Mouse (Mus musculus) thymus, postnatal 14 days (tissue): ENCODE data around the gene Arhgef10l.
"Not testable (repeated sequence)": the region's sequence is repeated elsewhere in the genome, so short reads cannot be mapped to it uniquely, and the experiment has no call there.

Source experiments
- DNase-seq: peaks from one replicate; pipeline ENCODE4 v3.0.0; 2021

Arhgef10l gene

DNA sequence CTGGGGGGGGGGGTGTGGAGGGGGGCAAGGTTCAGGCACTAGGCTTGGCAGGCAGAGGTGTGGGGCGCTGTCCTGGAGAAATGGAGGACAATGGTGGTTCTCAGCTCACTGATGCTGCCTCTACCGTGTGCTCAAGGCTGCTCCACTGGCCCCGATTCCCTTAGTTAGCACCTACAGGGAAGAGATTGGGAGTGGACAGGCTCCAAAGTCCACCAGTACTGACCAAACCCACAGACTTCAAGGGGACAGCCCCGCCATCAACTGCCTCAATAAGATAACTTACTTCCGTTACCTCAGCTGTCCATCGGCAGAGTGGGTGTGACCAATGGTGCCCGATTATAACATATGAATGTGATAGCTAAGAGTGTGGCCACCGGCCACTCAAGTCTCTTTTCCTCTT lies 61.3 kb downstream of the Arhgef10l start:
- DNase-seq = no peak

DNA sequence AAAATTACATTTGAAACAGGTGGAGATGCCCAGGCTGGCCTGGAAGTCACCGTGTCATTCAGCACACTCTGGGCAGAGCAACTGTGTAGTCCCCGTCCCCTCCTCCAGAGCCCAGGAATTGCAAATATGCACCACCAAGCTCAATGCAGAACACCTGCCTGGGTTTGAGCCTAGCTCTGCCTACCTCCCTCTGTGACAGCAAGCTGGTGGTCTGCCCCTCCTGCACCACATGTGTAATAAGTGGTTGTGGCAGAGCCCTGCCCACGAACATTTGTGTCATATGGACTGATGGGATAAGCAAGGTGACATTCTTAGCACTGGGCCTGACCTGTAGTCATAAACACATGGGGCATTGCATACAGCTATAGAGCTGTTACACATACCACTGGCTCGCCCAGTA lies 63.8 kb downstream of the Arhgef10l start:
- DNase-seq = peak; percentile 58

DNA sequence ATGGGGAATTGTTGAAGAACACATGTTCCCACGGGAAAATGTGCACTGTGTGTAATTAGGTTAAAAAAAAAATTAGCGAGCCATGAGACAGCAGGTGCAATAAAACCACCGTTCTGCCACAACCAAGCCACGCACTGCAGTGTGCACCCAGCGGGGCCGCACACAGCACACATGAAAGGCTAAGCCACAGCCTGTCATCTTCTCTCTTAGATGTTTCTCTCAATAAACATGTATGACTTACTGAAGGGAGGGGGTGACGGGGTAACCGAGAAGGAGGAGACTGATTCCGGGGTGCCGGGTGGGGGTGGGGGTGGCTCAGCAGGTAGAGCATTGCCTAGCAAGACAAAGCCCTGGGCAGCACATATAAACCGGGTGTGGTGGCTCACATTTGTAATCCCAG lies 64.7 kb downstream of the Arhgef10l start:
- DNase-seq = peak; percentile 84

DNA sequence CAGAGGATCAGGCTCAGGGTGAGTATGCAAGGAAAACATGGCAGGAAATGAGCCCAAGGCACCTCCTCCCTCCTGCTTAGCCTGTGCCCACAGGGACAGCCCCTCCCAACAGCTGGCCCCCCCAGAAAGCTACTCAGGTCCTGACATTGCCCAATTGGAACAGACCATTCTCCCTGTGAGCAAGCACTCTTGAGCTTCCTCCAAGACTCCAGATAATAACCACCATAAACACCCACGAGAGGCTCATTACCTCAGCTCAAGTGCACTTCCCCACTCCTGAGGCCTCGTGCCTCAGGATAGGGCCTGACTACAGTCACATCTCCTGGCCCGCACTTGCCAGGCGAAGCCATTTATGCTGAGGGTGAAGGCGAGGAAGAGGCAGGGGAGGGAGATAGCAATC lies 67.0 kb downstream of the Arhgef10l start:
- no peak for DNase-seq

DNA sequence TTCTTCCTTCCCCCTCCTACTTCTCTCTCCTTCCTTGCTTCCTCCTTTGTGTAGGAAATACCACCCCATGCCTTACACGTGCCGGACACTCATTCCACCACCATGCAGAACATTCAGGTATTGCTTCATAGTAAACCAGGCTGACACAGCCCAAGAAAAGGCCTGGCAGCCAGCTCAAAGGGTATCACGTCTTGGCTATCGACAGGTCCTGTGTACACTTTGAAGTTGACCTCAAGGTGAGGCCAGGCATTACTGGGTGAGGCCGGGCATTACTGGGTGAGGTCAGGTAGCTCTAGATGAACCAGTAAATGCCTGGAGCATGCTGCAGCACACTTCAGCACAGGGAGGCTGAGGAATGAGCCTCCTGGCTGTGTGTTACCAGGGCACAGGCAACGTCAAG lies 67.9 kb downstream of the Arhgef10l start:
- DNase-seq = no peak

DNA sequence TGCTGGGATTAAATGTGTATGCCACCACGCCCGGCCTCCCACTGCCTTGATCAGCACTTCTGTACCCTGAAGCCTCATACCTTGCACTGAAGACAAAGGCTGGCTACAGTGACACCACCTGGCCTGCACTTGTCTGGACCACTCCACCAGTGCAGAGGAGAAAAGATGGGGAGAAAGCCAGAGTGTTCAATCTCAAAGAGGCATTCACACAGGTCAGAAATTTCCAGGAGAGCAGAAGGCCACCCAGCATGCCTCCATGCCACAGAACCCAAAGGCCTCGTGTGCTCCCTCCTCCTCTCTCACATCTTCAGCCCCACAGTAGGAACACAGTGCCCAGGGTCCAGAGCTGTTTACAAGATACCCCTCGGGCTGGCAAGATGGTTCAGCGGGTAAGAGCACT lies 68.4 kb downstream of the Arhgef10l start:
- no peak for DNase-seq

DNA sequence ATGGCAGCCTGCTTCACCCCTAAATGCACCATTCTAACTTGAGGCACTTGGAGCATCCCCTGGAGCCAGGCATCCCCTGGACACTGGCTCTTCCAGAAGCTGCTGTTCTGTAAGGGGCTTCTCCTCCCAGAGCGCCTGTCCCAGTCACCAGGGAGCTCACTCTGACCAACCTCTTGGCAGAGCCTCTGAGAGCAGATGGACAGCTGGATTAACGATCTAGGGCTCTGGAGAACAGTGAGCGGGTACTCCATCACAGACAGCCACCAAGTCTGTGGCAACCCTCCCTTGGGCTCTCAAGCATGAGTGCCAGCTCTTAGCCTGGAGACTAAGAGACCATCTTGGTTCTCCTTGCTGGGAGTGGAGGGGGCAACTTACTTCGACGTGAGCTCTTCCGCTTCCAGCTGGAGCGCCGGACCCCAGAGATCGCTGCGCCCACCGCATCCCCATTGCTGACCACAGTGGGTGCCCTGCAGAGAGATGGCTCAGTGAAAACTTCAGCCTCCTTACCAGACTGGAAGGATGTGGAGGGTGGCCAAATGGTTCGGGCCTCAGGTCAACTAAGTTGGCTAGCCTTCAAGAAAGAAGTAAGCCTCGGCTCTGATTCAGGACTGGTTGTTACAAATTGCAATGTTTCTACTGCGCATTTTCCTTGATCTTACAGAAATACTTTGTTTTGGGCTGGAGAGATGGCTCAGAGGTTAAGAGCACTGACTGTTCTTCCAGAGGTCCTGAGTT lies 71.9 kb downstream of the Arhgef10l start:
- DNase-seq = no peak

DNA sequence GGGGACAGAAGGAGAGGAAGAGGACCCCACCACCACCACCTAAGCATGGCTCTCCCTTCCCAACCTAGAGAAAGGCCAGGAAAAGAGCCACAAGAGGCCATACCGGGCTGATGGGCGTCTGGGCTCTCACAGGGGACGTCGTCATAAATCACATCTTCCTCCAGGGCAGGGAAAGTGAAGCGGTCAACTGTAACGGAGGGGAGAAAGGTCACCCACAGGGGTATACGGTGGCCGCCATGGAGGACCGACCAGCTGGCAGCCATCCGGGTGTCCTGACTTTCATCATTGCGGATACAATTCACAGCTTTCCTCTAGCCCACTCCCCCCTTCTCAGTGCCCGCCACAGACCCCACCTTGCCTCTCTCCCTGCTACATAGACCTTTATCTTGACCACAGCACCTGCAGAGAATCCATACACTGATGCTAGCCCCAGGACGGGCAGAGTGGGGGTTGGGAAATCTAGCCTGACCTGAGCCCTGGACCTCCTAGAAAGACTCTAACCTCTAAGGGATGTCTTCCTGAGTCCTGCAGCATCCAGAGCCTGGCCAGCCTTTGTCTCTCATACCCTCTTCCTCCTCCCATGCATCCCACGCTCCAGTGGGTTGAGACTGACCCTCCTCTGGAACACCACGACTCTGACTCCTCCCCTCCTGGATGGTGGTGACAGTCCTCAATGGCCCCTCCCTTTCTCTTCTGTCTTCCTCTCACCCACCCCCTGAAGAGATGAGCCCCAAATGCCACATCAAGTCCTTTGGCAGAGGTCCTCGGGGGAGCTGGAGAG lies 72.6 kb downstream of the Arhgef10l start:
- no peak for DNase-seq

DNA sequence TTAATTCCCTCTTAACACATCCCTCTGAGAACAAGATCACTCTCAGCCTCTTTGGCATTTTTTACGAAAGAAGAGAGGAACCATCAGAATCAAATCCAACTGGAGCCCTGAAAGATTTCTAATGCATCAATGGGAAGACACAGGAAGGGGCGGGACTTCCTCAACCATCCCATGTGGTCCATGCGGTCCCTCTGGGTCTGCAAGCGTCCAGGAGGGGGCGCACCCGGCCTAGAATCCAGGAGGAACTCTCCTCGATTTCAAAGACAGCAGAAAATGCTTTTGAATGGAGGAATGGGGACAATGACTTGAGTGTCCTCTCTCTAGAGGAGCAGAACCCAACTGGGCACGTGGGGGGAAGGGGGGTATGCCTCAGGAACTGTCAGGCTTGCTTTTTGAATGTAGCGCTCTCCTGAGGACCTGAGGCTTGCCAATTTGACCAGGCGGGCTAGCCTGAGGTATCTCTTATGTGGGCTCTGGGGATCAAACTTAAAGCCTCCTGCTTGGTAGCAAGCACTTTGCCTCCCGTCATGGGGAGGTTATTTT lies 73.5 kb downstream of the Arhgef10l start:
- DNase-seq = peak; percentile 94

DNA sequence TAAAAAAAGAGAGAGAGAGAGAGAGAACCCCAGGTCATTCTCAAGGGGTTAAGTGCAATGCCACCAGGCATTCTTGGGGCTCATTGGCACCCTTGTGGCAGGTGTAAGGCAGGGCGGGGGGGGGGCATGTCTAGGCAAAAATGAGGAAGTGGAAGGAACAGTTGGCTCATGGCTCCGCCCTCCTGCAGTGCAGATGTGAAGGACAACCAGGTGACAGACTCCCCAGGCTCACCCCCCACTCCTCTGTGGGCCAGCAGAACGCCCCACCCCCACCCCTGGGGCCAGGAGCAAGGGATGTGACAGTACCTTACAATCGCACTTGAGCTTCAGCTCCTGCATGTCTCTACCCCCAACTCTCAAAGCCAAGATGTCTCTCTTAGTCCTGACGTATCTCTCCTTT lies 79.3 kb downstream of the Arhgef10l start:
- DNase-seq = peak; percentile 77

DNA sequence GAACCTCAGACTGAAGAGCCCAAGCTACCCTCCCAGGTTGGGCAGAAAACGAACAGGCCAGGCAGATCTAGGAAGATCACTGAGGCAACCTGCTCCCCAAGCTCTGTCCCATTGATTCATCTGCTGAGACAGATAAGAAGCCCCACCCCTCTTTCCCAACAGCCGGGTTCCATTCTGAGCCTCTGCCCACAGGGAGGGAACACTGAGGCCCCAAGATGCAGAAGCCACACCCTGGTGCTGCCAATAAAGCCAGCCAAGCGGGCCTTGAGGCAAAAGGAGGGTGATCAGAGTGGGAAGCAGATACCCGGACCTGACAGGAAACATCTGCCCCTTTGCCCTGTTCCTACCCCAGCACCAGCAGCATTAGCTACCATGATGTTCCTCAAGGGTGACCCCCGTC lies 81.6 kb downstream of the Arhgef10l start:
- DNase-seq = no peak

DNA sequence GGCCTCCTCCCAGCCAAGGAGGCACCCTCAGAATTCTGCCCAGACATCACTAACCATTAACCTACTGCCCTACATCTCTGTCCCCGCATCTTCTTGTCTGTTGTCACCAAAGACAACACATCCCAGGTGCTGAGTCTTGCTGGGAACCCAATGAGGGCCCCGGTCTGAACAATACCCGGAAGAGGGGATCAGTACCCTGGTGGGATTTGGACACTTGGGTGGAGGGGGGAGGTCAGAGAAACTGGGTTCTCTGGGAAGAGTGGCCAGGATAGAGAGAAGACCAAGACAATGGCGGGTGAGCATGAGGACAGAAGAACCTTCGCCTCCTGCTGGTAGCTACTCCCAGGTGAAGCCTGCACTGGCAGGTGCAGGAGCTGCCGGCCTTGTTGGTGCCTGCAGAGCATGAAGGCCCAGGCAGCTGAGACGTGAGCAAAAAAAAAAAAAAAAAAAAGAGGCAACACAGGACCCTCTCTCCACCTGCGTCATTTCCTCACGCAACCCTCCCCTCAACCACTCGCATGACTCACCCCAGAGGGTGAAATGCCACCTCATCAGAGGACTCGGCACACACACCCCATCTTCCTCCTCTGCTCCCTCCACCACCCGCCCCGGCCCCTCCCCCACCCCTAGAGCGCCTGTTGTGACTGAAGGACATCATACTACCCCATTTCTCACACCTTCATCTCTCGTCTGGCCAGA lies 83.3 kb downstream of the Arhgef10l start:
- peak; percentile 34 for DNase-seq

DNA sequence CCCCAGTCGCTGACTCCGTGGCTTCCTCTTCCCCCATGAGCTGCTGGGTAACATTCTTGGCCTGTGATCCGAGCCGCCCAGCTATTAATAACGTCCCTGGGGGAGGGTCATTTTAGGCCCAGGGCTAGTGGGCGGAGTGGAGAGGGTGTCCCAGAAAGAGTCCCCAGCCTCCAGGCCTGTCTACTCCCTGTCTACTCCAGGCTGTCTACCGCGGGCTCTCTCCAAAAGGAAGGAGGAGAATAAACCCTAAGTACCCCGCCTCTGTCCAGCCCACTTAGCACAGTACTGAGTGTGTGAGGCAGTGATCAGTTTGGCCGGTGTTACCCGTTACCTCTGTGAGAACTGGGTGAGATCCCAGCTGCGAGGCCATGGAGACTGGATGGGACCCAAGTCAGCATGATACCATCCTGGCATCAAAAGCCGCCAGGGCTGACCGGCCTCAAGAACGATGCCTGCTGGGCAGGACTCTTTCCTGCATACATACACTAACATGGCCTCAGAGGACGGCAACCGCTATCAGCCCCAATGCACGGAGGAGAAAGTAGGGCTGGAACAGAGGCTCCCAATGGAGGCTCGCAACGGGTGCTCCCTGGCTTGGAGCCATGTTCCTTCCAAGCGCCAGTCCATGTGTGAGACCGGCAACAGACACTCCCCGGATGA lies 84.0 kb downstream of the Arhgef10l start:
- DNase-seq = no peak

DNA sequence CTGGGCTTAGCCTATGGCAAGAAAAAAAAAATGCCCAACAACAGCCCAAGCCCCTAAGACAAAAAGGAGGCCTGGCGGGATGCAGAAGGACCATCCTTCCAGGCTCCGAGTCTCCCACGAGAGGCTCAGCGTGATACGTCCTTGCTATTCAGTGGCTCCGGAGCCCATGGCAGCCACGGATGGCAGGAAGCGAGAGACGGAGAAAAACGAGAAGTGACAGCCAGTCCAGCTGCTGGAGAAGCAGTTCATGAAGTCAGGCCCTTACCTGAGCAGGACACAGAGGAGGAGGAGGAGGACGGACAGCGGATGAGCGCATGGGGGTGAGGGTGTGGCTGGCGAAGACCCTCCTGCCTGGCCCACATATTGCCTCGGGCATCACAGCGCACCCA lies 84.5 kb downstream of the Arhgef10l start:
- no peak for DNase-seq

DNA sequence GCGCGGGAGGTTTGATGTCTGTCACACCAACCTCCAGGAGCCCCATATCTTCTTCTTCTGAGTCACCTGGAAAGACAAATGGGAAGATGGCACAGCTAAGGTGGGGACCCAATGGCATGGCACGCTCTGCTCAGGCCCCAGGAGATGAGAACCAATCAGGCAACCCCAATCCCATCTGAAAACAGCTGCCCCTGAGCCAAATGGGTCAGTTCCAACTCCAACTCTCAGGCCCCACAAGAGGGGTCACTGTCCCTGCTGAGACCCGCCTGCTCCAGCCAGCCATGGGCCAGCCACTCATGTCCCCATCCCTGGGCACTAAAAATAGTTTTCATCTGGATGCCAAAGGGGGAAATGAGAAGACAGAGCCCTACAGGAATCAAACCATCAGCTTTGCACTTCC lies 84.9 kb downstream of the Arhgef10l start:
- no peak for DNase-seq

DNA sequence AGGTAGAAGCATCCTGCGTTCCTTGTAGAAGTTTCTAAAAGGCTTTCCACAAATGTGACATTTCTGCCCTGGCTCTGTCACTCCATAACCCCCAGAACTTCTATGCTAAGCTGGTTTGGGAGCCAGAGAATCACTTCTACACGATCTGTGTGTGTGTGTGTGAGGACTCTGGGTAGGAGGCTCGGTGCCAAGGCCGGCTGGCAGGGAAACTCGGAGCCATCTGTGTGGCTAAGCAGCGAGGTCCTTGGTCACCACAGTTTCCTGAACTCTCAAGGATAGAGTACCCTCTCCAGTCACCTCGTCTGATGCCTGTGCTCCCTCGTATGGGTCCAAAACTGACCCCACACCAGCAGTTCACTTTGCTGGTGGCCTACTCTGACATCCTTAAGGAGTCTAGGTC lies 86.2 kb downstream of the Arhgef10l start:
- no peak for DNase-seq

DNA sequence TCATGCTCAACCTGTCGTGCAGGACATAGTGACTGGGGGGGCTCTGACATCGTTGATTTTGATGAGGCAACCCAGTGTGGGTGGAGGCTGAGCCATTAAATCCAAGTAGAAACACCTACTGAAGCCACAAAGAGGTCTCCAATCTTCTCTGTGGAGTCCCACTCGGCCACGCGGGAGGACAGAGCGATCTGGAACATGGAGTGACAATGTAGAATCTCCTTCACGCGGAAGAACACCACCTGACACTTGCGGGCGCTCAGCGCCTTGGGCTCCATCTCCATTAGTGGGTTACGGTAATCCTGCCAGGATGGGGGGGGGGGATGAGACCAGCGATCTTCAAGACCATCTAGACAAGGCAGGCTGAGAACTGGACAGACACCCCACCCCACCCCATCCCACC lies 86.7 kb downstream of the Arhgef10l start:
- no peak for DNase-seq

DNA sequence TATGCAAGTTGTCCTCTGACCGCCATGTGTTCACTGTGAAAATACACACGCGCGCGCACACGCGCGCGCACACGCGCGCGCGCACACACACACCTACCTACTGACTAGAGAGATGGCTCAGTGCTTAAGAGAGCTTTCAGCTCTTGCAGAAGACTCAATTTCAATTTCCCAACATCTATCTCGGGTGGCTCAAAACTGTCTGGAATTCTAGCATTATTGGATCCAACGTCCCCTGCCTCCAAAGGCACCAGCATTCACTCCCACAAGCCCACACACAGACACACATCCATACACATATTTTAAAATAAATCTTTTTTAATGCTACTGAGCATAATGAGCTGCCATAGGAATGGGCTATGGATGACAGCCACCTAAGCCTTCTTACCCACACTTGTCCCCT lies 89.2 kb downstream of the Arhgef10l start:
- DNase-seq = no peak

DNA sequence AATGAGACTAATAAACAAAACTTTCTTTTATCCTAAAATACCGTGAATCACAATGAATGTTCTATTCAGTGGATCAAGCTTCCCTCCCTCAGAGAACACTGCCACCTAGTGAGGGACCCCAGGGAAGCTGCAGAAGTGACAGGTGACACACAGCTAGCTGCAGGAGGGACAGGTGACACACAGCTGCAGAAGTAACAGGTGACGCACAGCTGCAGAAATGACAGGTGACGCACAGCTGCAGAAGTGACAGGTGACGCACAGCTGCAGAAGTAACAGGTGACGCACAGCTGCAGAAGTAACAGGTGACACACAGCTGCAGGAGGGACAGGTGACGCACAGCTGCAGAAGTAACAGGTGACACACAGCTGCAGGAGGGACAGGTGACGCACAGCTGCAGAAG lies 90.9 kb downstream of the Arhgef10l start:
- not testable (repeated sequence) for DNase-seq

DNA sequence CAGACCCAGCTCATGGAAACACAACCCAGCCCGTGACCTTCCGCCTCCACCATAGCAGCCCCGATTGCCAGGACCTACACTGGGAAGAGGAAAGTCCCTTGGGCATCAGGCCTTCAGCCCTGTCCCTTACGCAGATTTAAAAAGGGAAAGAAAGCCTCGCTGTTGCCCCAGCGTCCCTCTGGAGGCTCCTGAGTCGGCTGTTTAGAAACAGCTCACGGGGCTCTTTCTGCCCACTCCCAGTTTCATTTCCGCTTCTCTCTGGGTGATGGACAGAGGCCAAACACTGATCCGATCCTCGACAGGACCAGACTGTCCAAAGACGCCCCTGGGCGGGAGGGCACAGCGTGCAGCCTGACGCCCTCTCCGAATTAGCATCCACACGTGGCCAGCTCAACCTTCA lies 93.4 kb downstream of the Arhgef10l start:
- no peak for DNase-seq

DNA sequence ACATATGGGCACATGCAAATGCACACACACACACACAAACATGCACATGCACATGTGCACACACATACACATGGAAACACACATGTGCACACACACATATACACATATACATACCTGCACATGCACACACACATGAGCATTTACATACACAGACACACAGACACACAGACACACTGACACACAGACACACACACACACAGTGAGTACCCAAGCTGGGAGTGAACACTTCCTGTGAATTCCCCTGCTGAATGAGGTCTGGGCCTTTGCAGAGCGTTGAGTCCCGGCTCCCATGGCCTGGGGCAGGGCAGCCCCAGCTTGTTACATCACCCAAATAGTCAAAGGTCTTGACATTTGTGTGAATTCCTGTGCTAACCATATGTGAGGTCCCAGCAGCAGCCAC lies 96.4 kb downstream of the Arhgef10l start:
- no peak for DNase-seq

DNA sequence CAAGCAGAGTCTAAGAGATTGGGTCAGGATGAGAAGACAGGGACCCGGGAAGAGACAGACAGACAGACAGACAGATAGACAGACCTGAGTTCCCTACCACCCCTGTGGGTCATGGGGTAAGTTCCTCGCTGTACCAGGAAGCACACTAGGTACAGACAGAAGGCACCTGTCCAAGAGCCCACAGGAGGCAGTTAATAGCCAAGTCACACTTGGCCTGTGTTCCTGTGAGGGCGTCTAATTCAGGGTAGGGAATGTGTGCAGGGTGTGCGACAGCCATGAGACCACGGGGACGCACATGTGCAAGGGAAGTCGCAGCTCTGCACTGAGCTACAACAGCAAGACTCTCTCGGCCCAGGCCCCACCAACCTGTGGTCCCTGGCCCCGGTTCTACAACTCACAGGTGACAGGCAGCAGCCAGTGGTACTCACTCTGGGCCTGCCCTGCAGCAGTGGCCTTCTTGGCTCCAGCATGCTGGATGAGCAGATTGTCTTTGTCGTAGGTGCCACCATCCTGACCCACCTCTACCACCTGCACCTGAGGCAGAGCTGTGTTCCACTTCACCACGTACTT lies 97.8 kb downstream of the Arhgef10l start:
- no peak for DNase-seq

DNA sequence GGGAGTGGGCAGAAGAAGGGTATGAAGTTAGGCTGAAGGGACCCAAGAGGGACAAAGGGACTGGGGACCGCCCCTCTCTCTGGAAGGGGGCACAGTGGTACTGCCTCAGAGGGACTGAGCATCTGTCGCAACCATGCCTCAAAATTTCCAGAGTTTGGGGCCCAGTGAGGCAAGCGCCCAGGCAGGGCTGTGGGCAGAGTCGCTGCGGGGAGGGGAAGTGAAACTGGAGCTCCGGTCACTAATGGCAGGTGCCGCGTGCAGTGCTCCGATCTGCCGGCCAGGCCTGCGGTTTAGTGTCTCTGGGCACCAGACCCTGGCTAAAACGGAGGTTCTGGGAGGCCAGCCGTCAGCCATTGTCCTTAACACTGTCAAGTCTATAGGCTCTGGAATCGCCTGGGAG lies 99.0 kb downstream of the Arhgef10l start:
- DNase-seq = no peak
